ENCODE assay signal across 8 mouse cellular contexts in the genomic region with DNA sequence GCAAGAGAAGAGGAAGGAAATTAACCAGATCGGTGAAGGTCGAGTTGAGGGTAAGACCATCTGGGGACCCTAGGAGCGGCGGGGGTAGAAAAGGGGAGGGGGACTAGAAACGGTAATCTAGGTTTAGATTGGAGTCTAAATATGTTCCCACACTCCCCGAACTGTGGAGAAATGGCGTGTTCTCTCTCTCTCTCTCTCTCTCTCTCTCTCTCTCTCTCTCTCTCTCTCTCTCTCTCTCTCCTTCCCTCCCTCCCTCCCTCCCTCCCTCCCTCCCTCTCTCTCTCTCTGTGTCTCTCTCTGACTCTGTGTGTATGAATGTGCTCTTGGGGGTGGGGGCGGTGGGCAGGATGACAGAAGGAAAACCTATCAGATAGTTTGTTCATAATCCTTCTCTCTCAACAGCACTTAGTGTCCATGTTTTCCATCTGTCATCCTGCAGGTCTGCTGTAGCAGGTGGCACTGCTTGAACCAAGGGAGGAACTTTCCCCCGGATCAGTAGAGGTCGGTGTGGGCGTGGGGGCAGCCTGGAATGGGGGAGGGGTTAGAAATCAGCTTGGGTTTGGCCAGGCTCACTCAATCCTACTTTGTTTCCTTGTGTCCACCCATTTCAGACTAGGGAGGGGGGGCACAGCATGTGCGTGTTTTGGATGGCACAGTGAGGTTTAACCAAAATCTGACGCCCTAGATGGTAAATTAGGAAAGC. TPM values are rescaled to one million over a fixed set of nuclear protein-coding genes. Genes with fewer than 3 reads are reported as not detected.
DNase-seq lines count a peak whose midpoint lies in the region; ATAC-seq lines count a peak whose summit lies in the region.

No protein-coding gene starts in this region.

- peak overlapping the region; percentile 89 for H3K27ac ChIP-seq in heart, embryonic 10.5 days
- H3K27ac ChIP-seq in forebrain, embryonic 14.5 days (ENCODE audit: low read depth, low read length) = no peak overlapping the region; the same call in 1 of the 2 replicates
- H3K27ac ChIP-seq in limb, embryonic 13.5 days = peak overlapping the region; percentile 77
- peak overlapping the region; percentile 66; the same call in 1 of the 2 replicates for H3K27ac ChIP-seq in neural tube, embryonic 14.5 days (ENCODE audit: low read depth, low read length)

- H3K27me3 ChIP-seq in heart, embryonic 10.5 days (ENCODE audit: insufficient read depth, poor library complexity, severe bottlenecking) = no peaks in the 10 kb centered on the region; the same call in 1 of the 2 replicates
- H3K27me3 ChIP-seq in forebrain, embryonic 14.5 days (replicated peaks; ENCODE audit: control insufficient read depth, insufficient read depth, low read length) = no peaks in the 10 kb centered on the region
- H3K27me3 ChIP-seq in limb, embryonic 13.5 days = peaks cover 24% of the 10 kb centered on the region; the same call in 1 of the 2 replicates
- H3K27me3 ChIP-seq in neural tube, embryonic 14.5 days (ENCODE audit: control insufficient read depth, insufficient read depth, low read length) = no peaks in the 10 kb centered on the region

- H3K4me3 ChIP-seq in heart, embryonic 10.5 days = peak overlapping the region; percentile 69
- peak overlapping the region; percentile 45 for H3K4me3 ChIP-seq in forebrain, embryonic 14.5 days (ENCODE audit: low read depth, low read length)
- peak overlapping the region; percentile 64 for H3K4me3 ChIP-seq in limb, embryonic 13.5 days
- peak overlapping the region; percentile 52 for H3K4me3 ChIP-seq in neural tube, embryonic 14.5 days (ENCODE audit: low read depth, low read length)

- no peaks in the 10 kb centered on the region for H3K4me1 ChIP-seq in heart, embryonic 10.5 days
- H3K4me1 ChIP-seq in forebrain, embryonic 14.5 days (ENCODE audit: control insufficient read depth, insufficient read depth, low read length) = no peaks in the 10 kb centered on the region
- peaks cover 7% of the 10 kb centered on the region for H3K4me1 ChIP-seq in limb, embryonic 13.5 days
- H3K4me1 ChIP-seq in neural tube, embryonic 14.5 days (ENCODE audit: control insufficient read depth, insufficient read depth, low read length) = no peaks in the 10 kb centered on the region

- DNase-seq in heart, embryonic 10.5 days (ENCODE audit: low spot score) = no peak
- no peak for DNase-seq in heart, postnatal 36 days
- DNase-seq in MN1 (ENCODE audit: low spot score) = peak; percentile 7
- DNase-seq in forebrain, embryonic 14.5 days (ENCODE audit: low spot score) = peak; percentile 21
- DNase-seq in right cerebral cortex, postnatal 36 days (ENCODE audit: low spot score in 2 of 2) = no peak
- DNase-seq in thymus, postnatal 14 days = no peak

- H3K4me2 ChIP-seq in forebrain, embryonic 14.5 days (ENCODE audit: low read length) = peak overlapping the region; percentile 54
- peak overlapping the region; percentile 62 for H3K4me2 ChIP-seq in limb, embryonic 13.5 days (replicated peaks)
- H3K4me2 ChIP-seq in neural tube, embryonic 14.5 days (ENCODE audit: low read depth, low read length) = peak overlapping the region; percentile 43

- H3K9me3 ChIP-seq in heart, embryonic 10.5 days = no peaks in the 10 kb centered on the region
- H3K9me3 ChIP-seq in forebrain, embryonic 14.5 days (replicated peaks; ENCODE audit: control insufficient read depth, low read length) = no peaks in the 10 kb centered on the region
- H3K9me3 ChIP-seq in limb, embryonic 13.5 days = no peaks in the 10 kb centered on the region
- no peaks in the 10 kb centered on the region for H3K9me3 ChIP-seq in neural tube, embryonic 14.5 days (ENCODE audit: control insufficient read depth, low read length)

- intact Hi-C loops in heart, postnatal 36 days (cut with DNase I) = loop anchor here (10.0 kb wide), 1 partner anchor 153 kb away; the partner anchor contains the start of genes Gla and Hnrnph2

- H3K36me3 ChIP-seq in heart, embryonic 10.5 days = no peaks in the 10 kb centered on the region
- H3K36me3 ChIP-seq in forebrain, embryonic 14.5 days (ENCODE audit: control insufficient read depth, insufficient read depth, low read length) = no peaks in the 10 kb centered on the region
- no peaks in the 10 kb centered on the region for H3K36me3 ChIP-seq in limb, embryonic 13.5 days
- no peaks in the 10 kb centered on the region for H3K36me3 ChIP-seq in neural tube, embryonic 14.5 days (ENCODE audit: control insufficient read depth, insufficient read depth, low read length)

- 0 out of 2 replicates have a peak, but pooled peaks have one; percentile 37 for ATAC-seq in forebrain, embryonic 14.5 days
- ATAC-seq in limb, embryonic 13.5 days (ENCODE audit: low FRiP score, low read depth) = 0 out of 2 replicates have a peak, but pooled peaks have one; percentile 5
- ATAC-seq in neural tube, embryonic 14.5 days (ENCODE audit: low read depth) = peak; percentile 47

- peak overlapping the region; percentile 80 for H3K9ac ChIP-seq in forebrain, embryonic 14.5 days (ENCODE audit: low read length)
- H3K9ac ChIP-seq in limb, embryonic 13.5 days = peak overlapping the region; percentile 78
- peak overlapping the region; percentile 68 for H3K9ac ChIP-seq in neural tube, embryonic 14.5 days (replicated peaks; ENCODE audit: low read depth, low read length)

- WGBS in heart, embryonic 10.5 days = 25% methylated on average over 13 of the region's 13 CpGs
- WGBS in forebrain, embryonic 14.5 days = 35% methylated on average over 13 of the region's 13 CpGs
- 19% methylated on average over 11 of the region's 13 CpGs for WGBS in limb, embryonic 13.5 days
- 28% methylated on average over 12 of the region's 13 CpGs for WGBS in neural tube, embryonic 14.5 days

RNA-seq across cellular contexts. Expression of gene Armcx3, which starts 1.0 kb away (rescaled TPM):
- 70.7 and 82.5 TPM in 2 replicates for polyA plus RNA-seq in heart, embryonic 10.5 days (2016; fragmentation: Nextera tagmentation; extraction: Ambion mirVana)
- total RNA-seq in heart, postnatal 36 days (2021) = 10 to 100 TPM; 18.6 to 19.3 TPM
- polyA plus RNA-seq in forebrain, embryonic 14.5 days (2014; fragmentation: Nextera tagmentation; extraction: Ambion mirVana) = 70.3 and 79.9 TPM in 2 replicates
- 81.1 and 87.1 TPM in 2 replicates for polyA plus RNA-seq in limb, embryonic 13.5 days (2015; fragmentation: Nextera tagmentation; extraction: Ambion mirVana)
- 95.3 and 100 TPM in 2 replicates for polyA plus RNA-seq in neural tube, embryonic 14.5 days (2014; fragmentation: Nextera tagmentation; extraction: Ambion mirVana)

RNA-seq across cellular contexts. Expression of gene Armcx6, which starts 6.2 kb away (rescaled TPM):
- polyA plus RNA-seq in heart, embryonic 10.5 days (2016; fragmentation: Nextera tagmentation; extraction: Ambion mirVana) = 15.5 and 18.2 TPM in 2 replicates
- 1 to 10 TPM in 1 of 2 experiments, under 1 TPM in 1; 0.60 to 1.1 TPM for total RNA-seq in heart, postnatal 36 days (2021)
- polyA plus RNA-seq in forebrain, embryonic 14.5 days (2014; fragmentation: Nextera tagmentation; extraction: Ambion mirVana) = 25.7 and 28.9 TPM in 2 replicates
- polyA plus RNA-seq in limb, embryonic 13.5 days (2015; fragmentation: Nextera tagmentation; extraction: Ambion mirVana) = 43.6 TPM in 2 replicates
- 36.6 and 37.0 TPM in 2 replicates for polyA plus RNA-seq in neural tube, embryonic 14.5 days (2014; fragmentation: Nextera tagmentation; extraction: Ambion mirVana)

RNA-seq across cellular contexts. Expression of gene Armcx1, which starts 39.7 kb away (rescaled TPM):
- polyA plus RNA-seq in heart, embryonic 10.5 days (2016; fragmentation: Nextera tagmentation; extraction: Ambion mirVana) = 41.4 and 48.4 TPM in 2 replicates
- total RNA-seq in heart, postnatal 36 days (2021) = 1 to 10 TPM; 4.9 to 6.4 TPM
- 37.0 and 53.3 TPM in 2 replicates for polyA plus RNA-seq in forebrain, embryonic 14.5 days (2014; fragmentation: Nextera tagmentation; extraction: Ambion mirVana)
- 74.7 and 76.7 TPM in 2 replicates for polyA plus RNA-seq in limb, embryonic 13.5 days (2015; fragmentation: Nextera tagmentation; extraction: Ambion mirVana)
- 85.4 and 94.6 TPM in 2 replicates for polyA plus RNA-seq in neural tube, embryonic 14.5 days (2014; fragmentation: Nextera tagmentation; extraction: Ambion mirVana)

RNA-seq across cellular contexts. Expression of gene Armcx2, which starts 51.6 kb away (rescaled TPM):
- polyA plus RNA-seq in heart, embryonic 10.5 days (2016; fragmentation: Nextera tagmentation; extraction: Ambion mirVana) = 66.5 and 67.5 TPM in 2 replicates
- 1 to 10 TPM; 6.7 to 7.4 TPM for total RNA-seq in heart, postnatal 36 days (2021)
- 72.1 and 73.4 TPM in 2 replicates for polyA plus RNA-seq in forebrain, embryonic 14.5 days (2014; fragmentation: Nextera tagmentation; extraction: Ambion mirVana)
- polyA plus RNA-seq in limb, embryonic 13.5 days (2015; fragmentation: Nextera tagmentation; extraction: Ambion mirVana) = 94.1 and 98.4 TPM in 2 replicates
- polyA plus RNA-seq in neural tube, embryonic 14.5 days (2014; fragmentation: Nextera tagmentation; extraction: Ambion mirVana) = 75.4 and 84.4 TPM in 2 replicates

Comparison
In these comparisons a context has a peak if more than half of its experiments do, and no peak if none do; other contexts are left out.
1. DNase-seq: peak in MN1 (single experiment) and forebrain, embryonic 14.5 days (single experiment); none in heart, embryonic 10.5 days (single experiment), heart, postnatal 36 days (0 of 2), right cerebral cortex, postnatal 36 days (0 of 2) and thymus, postnatal 14 days (single experiment).
2. Peak in every context shown above with its lines, with median percentiles within 50 percentile points of each other: H3K4me3 ChIP-seq, ATAC-seq, H3K4me2 ChIP-seq and H3K9ac ChIP-seq.